Mouse (Mus musculus) embryonic facial prominence, embryonic 14.5 days (tissue): ENCODE data around the gene Aox4. TPM values are rescaled to one million over a fixed set of nuclear protein-coding genes. Genes with fewer than 3 reads are reported as not detected.

Experiments
- ATAC-seq: fragments of 200-750 bp; cut with Nextera tagmentation; 2 replicates; pipeline ENCODE4 v1.8.0; 2017; ENCODE audit warnings: low read depth, moderate number of reproducible peaks, moderate TSS enrichment
- DNase-seq: peaks from one replicate; pipeline ENCODE4 v3.0.0-alpha.2; 2015; ENCODE audit warnings: low spot score
- H3K27ac ChIP-seq: fragments of 300-500 bp; sonication (generic); replicated peaks from 2 replicates; pipeline ENCODE4 v1.5.1; 2014; ENCODE audit warnings: low read depth, mild to moderate bottlenecking, low read length, moderate library complexity
- H3K27me3 ChIP-seq: fragments of 300-500 bp; sonication (generic); replicated peaks from 2 replicates; pipeline ENCODE4 v1.6.1; 2014; ENCODE audit warnings: low read length; ENCODE audit not compliant: control insufficient read depth, insufficient read depth
- H3K36me3 ChIP-seq: fragments of 300-500 bp; sonication (generic); 2 replicates; pipeline ENCODE4 v1.6.1; 2014; ENCODE audit warnings: low read length, mixed read lengths; ENCODE audit not compliant: control insufficient read depth, insufficient read depth
- H3K4me1 ChIP-seq: fragments of 300-500 bp; sonication (generic); 2 replicates; pipeline ENCODE4 v1.6.1; 2014; ENCODE audit warnings: antibody characterized with exemption, low read length; ENCODE audit not compliant: control insufficient read depth, insufficient read depth
- H3K4me2 ChIP-seq: fragments of 300-500 bp; sonication (generic); 2 replicates; pipeline ENCODE4 v1.6.1; 2014; ENCODE audit warnings: low read depth, mild to moderate bottlenecking, low read length, moderate library complexity, mixed read lengths
- H3K4me3 ChIP-seq: fragments of 300-500 bp; sonication (generic); 2 replicates; pipeline ENCODE4 v1.5.1; 2014; ENCODE audit warnings: low read depth, mild to moderate bottlenecking, low read length
- H3K9ac ChIP-seq: fragments of 300-500 bp; sonication (generic); 2 replicates; pipeline ENCODE4 v1.6.1; 2014; ENCODE audit warnings: low read depth, mild to moderate bottlenecking, low read length, moderate library complexity, mixed read lengths
- H3K9me3 ChIP-seq: fragments of 300-500 bp; sonication (generic); 2 replicates; pipeline ENCODE4 v1.6.1; 2016; ENCODE audit warnings: low read length; ENCODE audit not compliant: control insufficient read depth
- WGBS: fragments of 180-500 bp; shearing (Covaris S2); extraction: QIAGEN DNeasy Blood & Tissue Kit; methylation state at CpG from one replicate; pipeline ENCODE4 v1.1.7; 2014; 5-methylcytosine and 5-hydroxymethylcytosine counted together
- polyA plus RNA-seq: library from polyadenylated mRNA; unstranded; fragments of >200 nt; fragmentation: Nextera tagmentation; extraction: Ambion mirVana; gene quantifications from 2 replicates; pipeline ENCODE4 v1.2.1, GENCODE M21; 2014

Gene Aox4
- polyA plus RNA-seq, 1 experiment from 2014 or later: 6.6 TPM

DNA sequence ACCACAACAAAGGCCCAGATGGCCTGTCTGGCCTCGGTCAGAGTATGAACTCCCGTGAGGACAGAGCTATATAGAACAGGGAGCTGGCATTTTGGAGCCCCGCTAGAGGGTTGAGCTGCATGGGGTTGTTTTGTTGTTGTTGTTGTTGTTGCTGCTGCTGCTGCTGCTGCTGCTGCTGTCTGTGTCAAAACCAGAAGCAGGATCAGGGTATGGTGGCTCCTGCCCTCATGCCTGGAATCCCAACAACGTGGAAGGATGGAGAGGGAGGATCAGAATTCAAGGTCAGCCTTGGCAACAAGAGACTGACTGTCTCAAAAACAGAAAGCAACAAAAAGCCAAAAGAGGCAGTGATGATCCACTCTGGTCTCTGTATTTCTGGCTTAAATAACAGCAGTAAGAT is 86.6 kb downstream of the Aox4 start:
- no peak overlapping the region for H3K9ac ChIP-seq
- DNase-seq (no peak), ATAC-seq (no peak)
- H3K36me3 ChIP-seq: no peaks in the 10 kb centered on the region
- no peak overlapping the region for H3K4me3 ChIP-seq
- no peaks in the 10 kb centered on the region for H3K9me3 ChIP-seq
- H3K27me3 ChIP-seq: no peaks in the 10 kb centered on the region
- peaks cover 11% of the 10 kb centered on the region for H3K4me1 ChIP-seq
- WGBS: 51% methylated on average over 4 of the region's 4 CpGs
- H3K27ac ChIP-seq: no peak overlapping the region
- no peak overlapping the region for H3K4me2 ChIP-seq

GRCm38 (mm10) chr1:58298347-58298746 is 88.2 kb downstream of the Aox4 start:
- no peak for DNase-seq
- 81% methylated on average over 6 of the region's 6 CpGs for WGBS
- ATAC-seq: no peak
- no peak overlapping the region for H3K27ac ChIP-seq
- H3K27me3 ChIP-seq: no peaks in the 10 kb centered on the region
- H3K4me1 ChIP-seq: peaks cover 3% of the 10 kb centered on the region
- H3K9me3 ChIP-seq: no peaks in the 10 kb centered on the region
- no peak overlapping the region for H3K4me2 ChIP-seq
- no peaks in the 10 kb centered on the region for H3K36me3 ChIP-seq
- no peak overlapping the region for H3K9ac ChIP-seq
- no peak overlapping the region for H3K4me3 ChIP-seq

GRCm38 (mm10) chr1:58301073-58301472 is 90.9 kb downstream of the Aox4 start:
- no peaks in the 10 kb centered on the region for H3K9me3 ChIP-seq
- 90% methylated on average over 7 of the region's 7 CpGs for WGBS
- no peaks in the 10 kb centered on the region for H3K36me3 ChIP-seq
- H3K4me3 ChIP-seq: no peak overlapping the region
- no peak overlapping the region for H3K9ac ChIP-seq
- no peak overlapping the region for H3K27ac ChIP-seq
- DNase-seq: no peak
- H3K4me1 ChIP-seq: peaks cover 12% of the 10 kb centered on the region
- H3K4me2 ChIP-seq: no peak overlapping the region
- ATAC-seq: no peak
- no peaks in the 10 kb centered on the region for H3K27me3 ChIP-seq

GRCm38 (mm10) chr1:58302015-58302414 is 91.8 kb downstream of the Aox4 start:
- Histone ChIP-seq H3K4me1 (peaks cover 12% of the 10 kb centered on the region), H3K4me2 (no peak overlapping the region), H3K36me3 (no peaks in the 10 kb centered on the region), H3K9me3 (no peaks in the 10 kb centered on the region), H3K27me3 (no peaks in the 10 kb centered on the region), H3K4me3 (no peak overlapping the region), H3K27ac (no peak overlapping the region), H3K9ac (no peak overlapping the region)
- DNase-seq (no peak), ATAC-seq (no peak)
- WGBS: 73% methylated on average over 6 of the region's 6 CpGs

DNA sequence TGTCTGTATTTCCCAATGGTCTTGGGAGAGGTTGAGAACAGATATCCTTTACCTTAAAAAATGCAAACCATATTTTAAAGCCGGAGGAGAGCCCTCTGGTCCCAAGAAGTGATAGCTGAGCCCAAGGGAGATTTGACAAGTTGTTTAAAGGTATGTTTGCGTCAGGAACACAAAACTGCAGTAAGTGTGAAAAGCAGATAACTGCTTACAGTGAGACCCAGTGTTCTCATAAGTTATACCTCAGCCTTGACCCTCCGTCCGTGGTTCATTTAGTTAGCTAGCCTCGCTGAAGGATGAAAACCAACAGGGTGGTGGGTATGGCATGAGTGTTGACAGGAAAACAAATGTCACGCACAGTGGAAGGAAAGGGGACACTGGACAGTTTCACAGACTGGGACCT is 92.8 kb downstream of the Aox4 start:
- WGBS: 84% methylated on average over 6 of the region's 6 CpGs
- H3K36me3 ChIP-seq: no peaks in the 10 kb centered on the region
- no peaks in the 10 kb centered on the region for H3K27me3 ChIP-seq
- H3K9me3 ChIP-seq: no peaks in the 10 kb centered on the region
- ATAC-seq (no peak), DNase-seq (no peak)
- H3K4me3 ChIP-seq: no peak overlapping the region
- no peak overlapping the region for H3K9ac ChIP-seq
- peaks cover 12% of the 10 kb centered on the region for H3K4me1 ChIP-seq
- peak overlapping the region; percentile 3; the same call in 1 of the 2 replicates for H3K27ac ChIP-seq
- no peak overlapping the region for H3K4me2 ChIP-seq

DNA sequence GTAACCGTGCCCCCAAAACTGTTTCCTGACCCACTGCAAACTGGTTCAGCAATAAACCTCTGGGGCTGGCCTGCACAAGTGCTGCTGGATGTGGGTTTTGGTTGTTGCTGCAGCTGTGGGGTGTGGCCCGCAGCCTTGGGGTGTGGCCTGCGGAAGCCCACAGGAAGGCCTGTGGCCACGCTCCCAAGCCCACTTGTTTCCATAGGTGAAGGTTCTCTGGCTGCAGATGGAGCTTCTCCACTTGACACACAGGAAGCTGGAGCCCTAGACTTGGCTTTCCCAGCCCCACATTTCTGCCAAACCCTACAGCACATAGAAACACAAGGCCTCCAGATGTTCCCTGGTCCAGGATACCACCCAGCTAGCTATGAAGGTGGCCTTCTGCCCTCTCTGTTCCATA is 93.5 kb downstream of the Aox4 start:
- Histone ChIP-seq H3K4me1 (peaks cover 12% of the 10 kb centered on the region), H3K27ac (peak overlapping the region; percentile 3), H3K27me3 (no peaks in the 10 kb centered on the region), H3K36me3 (no peaks in the 10 kb centered on the region), H3K4me3 (no peak overlapping the region), H3K4me2 (no peak overlapping the region), H3K9ac (no peak overlapping the region), H3K9me3 (no peaks in the 10 kb centered on the region)
- 49% methylated on average over 4 of the region's 4 CpGs for WGBS
- peak; percentile 73 for DNase-seq
- peak; percentile 73 for ATAC-seq

DNA sequence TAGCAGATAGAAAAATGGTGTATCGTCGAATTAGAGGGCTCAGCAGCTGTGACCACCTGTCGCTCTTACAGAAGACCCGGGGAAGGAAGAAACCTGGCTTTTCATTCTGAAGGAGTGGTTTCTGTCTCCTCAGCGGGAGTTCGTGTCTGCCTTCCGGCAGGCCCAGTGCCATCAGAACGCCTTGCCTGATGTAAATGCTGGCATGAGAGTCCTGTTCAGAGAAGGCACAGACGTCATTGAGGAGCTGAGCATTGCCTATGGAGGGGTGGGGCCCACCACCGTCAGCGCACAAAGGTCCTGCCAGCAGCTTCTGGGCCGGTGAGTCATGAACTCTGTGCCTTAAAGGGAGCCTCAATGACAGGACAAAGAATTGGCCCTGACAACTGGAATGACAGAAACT is 94.1 kb downstream of the Aox4 start:
- H3K4me1 ChIP-seq: peaks cover 12% of the 10 kb centered on the region
- no peak overlapping the region for H3K9ac ChIP-seq
- H3K27me3 ChIP-seq: no peaks in the 10 kb centered on the region
- H3K9me3 ChIP-seq: no peaks in the 10 kb centered on the region
- DNase-seq: peak; percentile 27
- no peak overlapping the region for H3K4me2 ChIP-seq
- WGBS: 59% methylated on average over 12 of the region's 12 CpGs
- no peak overlapping the region for H3K4me3 ChIP-seq
- no peaks in the 10 kb centered on the region for H3K36me3 ChIP-seq
- peak overlapping the region; percentile 3; the same call in 1 of the 2 replicates for H3K27ac ChIP-seq
- ATAC-seq: no peak

GRCm38 (mm10) chr1:58307181-58307580 is 97.0 kb downstream of the Aox4 start:
- Histone ChIP-seq H3K27ac (no peak overlapping the region), H3K4me1 (peaks cover 12% of the 10 kb centered on the region), H3K9me3 (no peaks in the 10 kb centered on the region), H3K27me3 (no peaks in the 10 kb centered on the region), H3K36me3 (no peaks in the 10 kb centered on the region), H3K9ac (no peak overlapping the region), H3K4me3 (no peak overlapping the region), H3K4me2 (no peak overlapping the region)
- ATAC-seq: peak; percentile 47; the same call in 1 of the 2 replicates
- WGBS: 68% methylated on average over 8 of the region's 8 CpGs
- DNase-seq: peak; percentile 26

GRCm38 (mm10) chr1:58308594-58308993 is 98.4 kb downstream of the Aox4 start:
- Histone ChIP-seq H3K36me3 (no peaks in the 10 kb centered on the region), H3K4me1 (peaks cover 6% of the 10 kb centered on the region), H3K9me3 (no peaks in the 10 kb centered on the region), H3K9ac (no peak overlapping the region), H3K4me2 (no peak overlapping the region), H3K27me3 (no peaks in the 10 kb centered on the region), H3K27ac (no peak overlapping the region), H3K4me3 (no peak overlapping the region)
- WGBS: 86% methylated on average over 8 of the region's 8 CpGs
- DNase-seq: no peak
- ATAC-seq: no peak
